Mouse (Mus musculus) central nervous system, embryonic 18 days (tissue): ENCODE measurements around the gene Gm9857. TPM values are rescaled to one million over a fixed set of nuclear protein-coding genes. Genes with fewer than 3 reads are reported as not detected.

Experiments used
- polyA plus RNA-seq: library from polyadenylated mRNA; depleted of rRNA; stranded (reverse); fragments of >200 nt; gene quantifications from 2 replicates; pipeline ENCODE4 v1.2.3, GENCODE M21; 2012; rRNA removed

The Gm9857 gene
- 1.5 and 1.8 TPM in 2 replicates for polyA plus RNA-seq

GRCm38 (mm10) chr3:108940001-108940633, at the start of gene Gm9857:
Gene Gm9857, minus strand, starts transcription at chr3:108940445.

GRCm38 (mm10) chr3:108939573-108939972, 672 bp downstream of the Gm9857 start, which contains the start of gene Henmt1:
Gene Henmt1, plus strand, starts transcription at chr3:108939873.

DNA sequence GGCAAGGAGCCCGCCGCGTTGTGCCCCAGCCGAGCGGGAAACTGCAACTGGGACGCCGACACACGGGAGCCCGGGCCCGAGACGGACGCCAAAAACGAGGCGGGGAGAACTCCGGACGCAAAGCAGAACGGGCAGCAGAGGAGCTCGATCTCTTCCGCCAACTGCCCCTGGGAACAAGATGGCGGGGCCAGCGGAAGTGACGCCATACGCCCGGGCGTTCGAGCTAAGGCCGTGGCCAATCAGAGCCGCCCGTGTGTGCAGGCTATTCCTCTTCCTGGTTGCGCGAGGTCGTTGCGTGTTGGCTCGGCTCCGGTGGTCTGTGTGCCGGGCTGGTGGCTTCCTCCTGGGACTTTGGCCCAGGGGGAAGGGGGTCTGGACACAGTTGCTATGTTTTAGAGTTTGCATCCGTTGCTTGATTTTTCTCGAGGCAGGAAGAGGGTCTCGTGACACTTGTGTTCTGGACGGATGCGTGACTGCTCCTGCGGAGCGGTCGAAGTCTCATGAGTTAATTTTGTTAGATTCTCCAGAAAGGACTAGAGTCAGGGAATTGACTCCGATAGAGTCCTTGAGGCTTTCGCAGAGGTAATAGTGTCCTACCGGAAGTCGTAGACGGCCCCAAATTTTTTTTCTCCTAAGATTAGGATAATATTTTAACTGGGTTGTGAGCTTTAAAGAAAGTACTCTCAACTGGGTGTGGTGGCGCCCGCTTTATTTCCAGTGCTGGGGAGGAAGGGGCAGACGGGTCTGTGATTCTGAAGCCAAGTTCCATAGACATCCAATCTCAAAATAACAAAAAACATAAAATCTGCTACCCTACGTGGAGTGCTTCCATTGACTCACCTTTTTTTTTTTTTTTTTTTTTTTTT, 28.5 kb downstream of the Gm9857 start, which contains the start of gene Prpf38b:
Prpf38b (minus strand) TSS at position 180 of the 866 bp plus-strand sequence.

Other genes starting within 250 kb of the Gm9857 start
- 8.6 and 9.8 TPM in 2 replicates for gene Gpsm2, start 218.1 kb downstream of the Gm9857 start, polyA plus RNA-seq
- gene Aknad1, start 200.8 kb downstream of the Gm9857 start, polyA plus RNA-seq, result 0.03 and 0.07 TPM in 2 replicates
- 10.0 and 12.6 TPM in 2 replicates for gene Stxbp3, start 99.9 kb downstream of the Gm9857 start, polyA plus RNA-seq
- 0.03 and 0.08 TPM in 2 replicates for gene Fndc7, start 50.4 kb downstream of the Gm9857 start, polyA plus RNA-seq
- gene Prpf38b, start 28.7 kb downstream of the Gm9857 start, polyA plus RNA-seq, result 67.6 and 69.8 TPM in 2 replicates
- 1.5 and 2.4 TPM in 2 replicates for gene Henmt1, start 572 bp downstream of the Gm9857 start, polyA plus RNA-seq
- gene Fam102b, start 87.2 kb upstream of the Gm9857 start, polyA plus RNA-seq, result 33.5 and 34.5 TPM in 2 replicates
- not detected in 2 replicates for gene Slc25a54, start 140.0 kb upstream of the Gm9857 start, polyA plus RNA-seq
- gene Slc25a24, start 182.7 kb upstream of the Gm9857 start, polyA plus RNA-seq, result 4.1 and 4.8 TPM in 2 replicates